8 mouse cellular contexts compared by ENCODE assay signal in the genomic region with DNA sequence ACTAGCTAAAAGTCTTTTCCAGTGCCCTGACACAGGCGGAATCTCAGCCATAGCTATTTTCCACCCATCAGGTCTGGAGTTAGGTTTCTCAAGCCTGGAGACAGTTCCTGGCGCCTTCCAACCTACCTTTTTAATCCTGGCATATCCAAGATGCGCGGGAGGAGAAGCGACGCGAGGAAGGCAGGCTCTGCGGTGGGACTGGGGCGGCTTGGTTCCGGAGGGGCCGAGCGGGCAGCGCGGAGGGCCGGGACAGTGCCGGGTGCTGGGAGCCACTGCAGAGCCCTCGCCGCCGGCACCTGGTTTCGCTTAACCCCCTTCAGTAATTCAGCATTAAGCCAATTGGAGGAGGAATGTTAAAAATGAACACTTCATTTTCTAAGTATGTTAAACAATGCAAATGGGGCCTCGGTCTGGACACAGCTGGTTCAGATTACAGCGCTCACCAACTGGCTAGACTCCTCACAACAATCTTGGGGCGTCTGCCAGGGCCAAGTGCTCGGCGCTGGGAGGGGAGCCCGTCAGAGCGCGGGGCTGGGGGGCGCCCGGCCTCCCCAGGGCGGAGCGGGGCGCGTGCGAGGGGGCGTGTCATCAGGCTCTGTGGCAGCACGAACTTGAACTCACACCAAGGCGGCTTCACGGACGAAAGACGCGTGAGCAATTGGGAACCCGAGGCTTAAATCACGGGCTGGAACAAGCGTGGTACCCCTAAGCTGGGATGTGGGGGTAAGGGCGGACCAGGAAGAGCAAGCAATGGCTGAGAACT. TPM values are rescaled to one million over a fixed set of nuclear protein-coding genes. Genes with fewer than 3 reads are reported as not detected.
DNase-seq lines count a peak whose midpoint lies in the region; ATAC-seq and TF ChIP-seq lines count a peak whose summit lies in the region.

A gene (minus strand): TSS at position 448 of the 763 bp plus-strand sequence.

- H3K4me3 ChIP-seq in forebrain, embryonic 10.5 days, result peak within 1 kb of the TSS; percentile 65
- H3K4me3 ChIP-seq in heart, postnatal 0 days (ENCODE audit: low read depth, low read length), result peak within 1 kb of the TSS; percentile 55

- H3K4me2 ChIP-seq in heart, postnatal 0 days (ENCODE audit: low read depth, low read length), result peak within 1 kb of the TSS; percentile 74

- peak within 1 kb of the TSS; percentile 79 for H3K27ac ChIP-seq in forebrain, embryonic 10.5 days
- H3K27ac ChIP-seq in heart, postnatal 0 days (ENCODE audit: low read depth), result peak within 1 kb of the TSS; percentile 56

- ATAC-seq in heart, postnatal 0 days (ENCODE audit: insufficient read depth, low read depth), result peak; percentile 45; the same call in 1 of the 2 replicates

- H3K36me3 ChIP-seq in forebrain, embryonic 10.5 days (replicated peaks), result no peaks in the 10 kb centered on the region
- H3K36me3 ChIP-seq in heart, postnatal 0 days (replicated peaks; ENCODE audit: control insufficient read depth, insufficient read depth, low read length), result no peaks in the 10 kb centered on the region

- no peak for TF ChIP-seq CTCF in heart, postnatal 0 days (IDR thresholded peaks at IDR 0.05; ENCODE audit: low read depth)

- WGBS in forebrain, embryonic 10.5 days, result under 1% methylated on average over 46 of the region's 46 CpGs
- WGBS in heart, postnatal 0 days, result under 1% methylated on average over 46 of the region's 46 CpGs

- peak; percentile 3 to 4 for DNase-seq in B cell, adult 2 months
- peak; percentile 59 for DNase-seq in ZHBTc4 (ENCODE audit: low read depth, low spot score)
- DNase-seq in forebrain, embryonic 10.5 days (ENCODE audit: extremely low spot score, low spot score), result peak; percentile 54
- DNase-seq in heart, postnatal 0 days (ENCODE audit: low spot score), result peak; percentile 19
- peak; percentile 85 for DNase-seq in kidney, postnatal 14 days
- DNase-seq in lung, postnatal 14 days, result peak; percentile 76
- DNase-seq in retina, postnatal 1 day, result peak; percentile 46
- DNase-seq in layer of hippocampus, postnatal 25 days (ENCODE audit: extremely low spot score in 1 of 2, low spot score in 1 of 2), result no peak

- H3K27me3 ChIP-seq in forebrain, embryonic 10.5 days (ENCODE audit: poor library complexity, severe bottlenecking), result peaks cover 47% of the 10 kb centered on the region
- peaks cover 4% of the 10 kb centered on the region; the same call in 1 of the 2 replicates for H3K27me3 ChIP-seq in heart, postnatal 0 days (ENCODE audit: control insufficient read depth, insufficient read depth, low read length)

- H3K4me1 ChIP-seq in forebrain, embryonic 10.5 days, result peaks cover 19% of the 10 kb centered on the region
- H3K4me1 ChIP-seq in heart, postnatal 0 days (ENCODE audit: control insufficient read depth, insufficient read depth), result 0 out of 2 replicates have a peak, but pooled peaks cover 6% of the 10 kb centered on the region

- H3K9ac ChIP-seq in heart, postnatal 0 days (replicated peaks; ENCODE audit: low read depth, low read length), result peak within 1 kb of the TSS; percentile 48; the same call in 1 of the 2 replicates

- H3K9me3 ChIP-seq in forebrain, embryonic 10.5 days, result no peaks in the 10 kb centered on the region
- H3K9me3 ChIP-seq in heart, postnatal 0 days (replicated peaks; ENCODE audit: control insufficient read depth, low read length), result no peaks in the 10 kb centered on the region

- no peak for TF ChIP-seq EP300 in heart, postnatal 0 days (IDR thresholded peaks at IDR 0.05; ENCODE audit: low read depth)

RNA-seq across cellular contexts. Expression of the gene that starts here (rescaled TPM):
- polyA plus RNA-seq in forebrain, embryonic 10.5 days (2016; fragmentation: Nextera tagmentation; extraction: Ambion mirVana), result 9.9 and 10.4 TPM in 2 replicates
- total RNA-seq in heart, postnatal 0 days (2014; rRNA removed; ENCODE audit: low replicate concordance), result 35.9 and 38.4 TPM in 2 replicates
- polyA plus RNA-seq in heart, postnatal 0 days (2015; fragmentation: Nextera tagmentation; extraction: Ambion mirVana), result 56.0 and 61.6 TPM in 2 replicates
- 1 to 10 TPM; 5.4 to 5.5 TPM for total RNA-seq in layer of hippocampus, postnatal 25 days (2021)

Comparison
In these comparisons a context has a peak if more than half of its experiments do, and no peak if none do; other contexts are left out.
1. DNase-seq: peak in B cell, adult 2 months (2 of 2), ZHBTc4 (single experiment), forebrain, embryonic 10.5 days (single experiment), heart, postnatal 0 days (single experiment), kidney, postnatal 14 days (single experiment), lung, postnatal 14 days (single experiment) and retina, postnatal 1 day (single experiment); none in layer of hippocampus, postnatal 25 days (0 of 2).